Mouse (Mus musculus) CH12.LX (cell line): ENCODE data around the gene Ppm1a. TPM values are rescaled to one million over a fixed set of nuclear protein-coding genes. Genes with fewer than 3 reads are reported as not detected.

Experiments
- DNase-seq: peaks from one replicate; pipeline ENCODE4 v3.0.0-alpha.2; 2013; ENCODE audit errors: extremely low read depth
- H3K27ac ChIP-seq: 2 replicates; pipeline ENCODE4 v1.5.1; 2012; ENCODE audit warnings: low read depth, mild to moderate bottlenecking, control low read depth, moderate library complexity; ENCODE audit not compliant: insufficient read depth
- H3K27me3 ChIP-seq: replicated peaks from 2 replicates; pipeline ENCODE3; 2012; ENCODE audit warnings: inconsistent platforms
- H3K36me3 ChIP-seq, 2 experiments: replicated peaks in 1 of 2; 2 replicates each; pipeline versions ENCODE3 to v1.6.1; 2012; ENCODE audit warnings: inconsistent platforms in 1 of 2, low read length in 1 of 2, mild to moderate bottlenecking in 1 of 2, mixed read lengths in 1 of 2, moderate library complexity in 1 of 2; ENCODE audit not compliant: control insufficient read depth in 1 of 2, insufficient read depth in 1 of 2
- H3K4me1 ChIP-seq, 2 experiments: 2 replicates each; pipeline ENCODE4 v1.6.1; 2012; ENCODE audit warnings: inconsistent platforms in 1 of 2, moderate library complexity in 1 of 2; ENCODE audit not compliant: insufficient read depth in 2 of 2, control insufficient read depth in 1 of 2
- H3K4me2 ChIP-seq: 2 replicates; pipeline ENCODE4 v1.6.1; 2012; ENCODE audit warnings: low read depth, mild to moderate bottlenecking, control low read depth; ENCODE audit not compliant: poor library complexity, insufficient read depth, severe bottlenecking
- H3K4me3 ChIP-seq, 3 experiments: fragments of 150-350 bp in 1 of 3; sonication (generic) in 1 of 3; replicated peaks in 1 of 3; 2 replicates each; pipeline versions ENCODE3 to v1.5.1; 2011 to 2012; ENCODE audit warnings: low read depth in 2 of 3, low read length in 2 of 3, mild to moderate bottlenecking in 2 of 3, moderate library complexity in 2 of 3, control low read depth in 1 of 3, improper control_type of control experiment in 1 of 3, inconsistent platforms in 1 of 3, mixed read lengths in 1 of 3; ENCODE audit not compliant: poor library complexity in 1 of 3
- H3K79me2 ChIP-seq: replicated peaks from 2 replicates; pipeline ENCODE4 v1.6.1; 2012; ENCODE audit warnings: mild to moderate bottlenecking, moderate library complexity; ENCODE audit not compliant: control insufficient read depth, poor library complexity, insufficient read depth, severe bottlenecking; ENCODE audit errors: extremely low read depth
- H3K9ac ChIP-seq: 2 replicates; pipeline ENCODE4 v1.6.1; 2012; ENCODE audit warnings: low read depth, mild to moderate bottlenecking, control low read depth, moderate library complexity; ENCODE audit not compliant: insufficient read depth
- H3K9me3 ChIP-seq: replicated peaks from 2 replicates; pipeline ENCODE3; 2012; ENCODE audit warnings: low read length, inconsistent platforms, mixed read lengths
- BHLHE40 ChIP-seq: IDR thresholded peaks from 2 replicates; pipeline ENCODE4 v1.6.1; 2011; ENCODE audit warnings: mild to moderate bottlenecking, low read depth, low read length, improper control_type of control experiment
- CHD1 ChIP-seq: IDR thresholded peaks from 2 replicates; pipeline ENCODE4 v1.6.1; 2012; ENCODE audit warnings: low read depth, low read length, improper control_type of control experiment, inconsistent platforms
- CHD2 ChIP-seq: IDR thresholded peaks from 2 replicates; pipeline ENCODE4 v1.6.1; 2011; ENCODE audit warnings: low read length, improper control_type of control experiment
- CTCF ChIP-seq, 2 experiments: IDR thresholded peaks in 1 of 2; conservative IDR thresholded peaks in 1 of 2; 2 replicates each; pipeline ENCODE4 v1.5.1; 2011 to 2012; ENCODE audit warnings: low read depth in 2 of 2, low read length in 2 of 2, improper control_type of control experiment in 1 of 2, inconsistent platforms in 1 of 2, mild to moderate bottlenecking in 1 of 2, moderate library complexity in 1 of 2
- E2F4 ChIP-seq: IDR thresholded peaks from 2 replicates; pipeline ENCODE4 v1.6.1; 2011; ENCODE audit warnings: low read depth, low read length, improper control_type of control experiment; ENCODE audit not compliant: insufficient replicate concordance
- ELF1 ChIP-seq: IDR thresholded peaks from 2 replicates; pipeline ENCODE4 v1.6.1; 2014; ENCODE audit warnings: low read depth, mild to moderate bottlenecking, inconsistent platforms, low read length, improper control_type of control experiment
- ETS1 ChIP-seq: conservative IDR thresholded peaks from 2 replicates; pipeline ENCODE4 v1.6.1; 2012; ENCODE audit warnings: low read depth, mild to moderate bottlenecking, inconsistent platforms, low read length, improper control_type of control experiment, moderate library complexity
- GABPA ChIP-seq: IDR thresholded peaks from 2 replicates; pipeline ENCODE4 v1.6.1; 2012; ENCODE audit warnings: low read depth, low read length, improper control_type of control experiment, inconsistent platforms; ENCODE audit not compliant: insufficient replicate concordance
- HCFC1 ChIP-seq: IDR thresholded peaks from 2 replicates; pipeline ENCODE4 v1.6.1; 2012; ENCODE audit warnings: low read depth, mild to moderate bottlenecking, inconsistent platforms, low read length, improper control_type of control experiment
- IRF4 ChIP-seq: IDR thresholded peaks from 2 replicates; pipeline ENCODE4 v1.6.1; 2014; ENCODE audit warnings: low read depth, mild to moderate bottlenecking, inconsistent platforms, low read length, improper control_type of control experiment
- JUN ChIP-seq: IDR thresholded peaks from 2 replicates; pipeline ENCODE4 v1.6.1; 2011; ENCODE audit warnings: low read depth, mild to moderate bottlenecking, low read length, improper control_type of control experiment, moderate library complexity; ENCODE audit not compliant: insufficient read depth
- JUND ChIP-seq: conservative IDR thresholded peaks from 2 replicates; pipeline ENCODE4 v1.6.1; 2011; ENCODE audit warnings: low read depth, low read length, improper control_type of control experiment
- MAFK ChIP-seq: IDR thresholded peaks from 2 replicates; pipeline ENCODE4 v1.6.1; 2011; ENCODE audit warnings: low read length, improper control_type of control experiment; ENCODE audit not compliant: insufficient replicate concordance
- MAX ChIP-seq: IDR thresholded peaks from 2 replicates; pipeline ENCODE4 v1.6.1; 2011; ENCODE audit warnings: low read length, improper control_type of control experiment
- MEF2A ChIP-seq: IDR thresholded peaks from 2 replicates; pipeline ENCODE4 v1.6.1; 2014; ENCODE audit warnings: low read depth, mild to moderate bottlenecking, inconsistent platforms, low read length, improper control_type of control experiment, borderline replicate concordance
- MXI1 ChIP-seq: IDR thresholded peaks from 2 replicates; pipeline ENCODE4 v1.6.1; 2011; ENCODE audit warnings: mild to moderate bottlenecking, low read depth, low read length, improper control_type of control experiment
- PAX5 ChIP-seq: IDR thresholded peaks from 2 replicates; pipeline ENCODE4 v1.6.1; 2012; ENCODE audit warnings: low read length, inconsistent platforms, mixed read lengths
- POLR2A ChIP-seq: IDR thresholded peaks from 2 replicates; pipeline ENCODE4 v1.6.1; 2011; ENCODE audit warnings: low read depth, mild to moderate bottlenecking, improper control_type of control experiment, low read length
- POLR2AphosphoS2 ChIP-seq: IDR thresholded peaks from 2 replicates; pipeline ENCODE4 v1.6.1; 2011; ENCODE audit warnings: low read depth, low read length, improper control_type of control experiment
- RCOR1 ChIP-seq: conservative IDR thresholded peaks from 2 replicates; pipeline ENCODE4 v1.6.1; 2012; ENCODE audit warnings: low read depth, mild to moderate bottlenecking, inconsistent platforms, low read length, improper control_type of control experiment
- SMC3 ChIP-seq: IDR thresholded peaks from 2 replicates; pipeline ENCODE4 v1.6.1; 2011; ENCODE audit warnings: low read depth, low read length, improper control_type of control experiment
- TBP ChIP-seq: conservative IDR thresholded peaks from 2 replicates; pipeline ENCODE4 v1.6.1; 2011; ENCODE audit warnings: low read depth, low read length, improper control_type of control experiment
- UBTF ChIP-seq: IDR thresholded peaks from 2 replicates; pipeline ENCODE4 v1.6.1; 2012; ENCODE audit warnings: low read depth, mild to moderate bottlenecking, inconsistent platforms, low read length, improper control_type of control experiment, moderate library complexity
- ZKSCAN1 ChIP-seq: IDR thresholded peaks from 2 replicates; pipeline ENCODE4 v1.6.1; 2012; ENCODE audit warnings: low read depth, inconsistent platforms, low read length, improper control_type of control experiment, borderline replicate concordance
- ZNF384 ChIP-seq: IDR thresholded peaks from 2 replicates; pipeline ENCODE4 v1.6.1; 2012; ENCODE audit warnings: low read depth, low read length, improper control_type of control experiment, inconsistent platforms
- dilution Hi-C: fragments of 300-500 bp; cut with MboI; formaldehyde crosslinking; loops from 2 replicates; pipeline ENCODE4 v1.14.3; 2020; ENCODE audit warnings: low sequenced_read_pairs; ENCODE audit not compliant: extremely low pct_unique_long_range_greater_than_20kb, extremely low pct_ligation_motif_present
- in situ Hi-C: fragments of 300-500 bp; cut with MboI; formaldehyde crosslinking; loops from 3 replicates; pipeline ENCODE4 v1.14.3; 2019; ENCODE audit warnings: low sequenced_read_pairs, low pct_ligation_motif_present, low pct_unique_long_range_greater_than_20kb, mixed read lengths
- polyA plus RNA-seq: library from polyadenylated mRNA; unstranded; fragments of >175 nt; gene quantifications from 2 replicates; pipeline ENCODE4 v1.2.1, GENCODE M21; 2012; ENCODE audit warnings: low read depth; ENCODE audit not compliant: insufficient read length
- total RNA-seq, 2 experiments: library from RNA; depleted of rRNA; stranded (reverse); fragments of 300-350 nt in 1 of 2; fragments of >200 nt in 1 of 2; gene quantifications; 2 replicates each; pipeline ENCODE4 v1.2.3; 2012 to 2014

The Ppm1a gene
- total and polyA plus RNA-seq, 3 experiments = 78.8 to 112 (median 98.4) TPM

GRCm38 (mm10) chr12:72829777-72830176, 72.5 kb downstream of the Ppm1a start:
- in situ Hi-C loops = loop anchor here (25.0 kb wide), 1 partner anchor 683 kb away; no protein-coding TSS in a partner anchor
- no peak for TF ChIP-seq ZKSCAN1
- no peak for TF ChIP-seq MXI1
- no peak for TF ChIP-seq POLR2AphosphoS2
- no peak for TF ChIP-seq TBP
- TF ChIP-seq IRF4 = no peak
- TF ChIP-seq E2F4 = no peak
- no peak for TF ChIP-seq CHD2
- no peak for TF ChIP-seq ZNF384
- TF ChIP-seq ETS1 = no peak
- TF ChIP-seq, all 38 proteins: peak for 0
- Histone ChIP-seq H3K4me2 (no peak overlapping the region), H3K4me1 (peaks cover 5 to 37% of the 10 kb centered on the region in 2 experiments), H3K27me3 (no peaks in the 10 kb centered on the region), H3K4me3 (no peak overlapping the region), H3K9ac (no peak overlapping the region), H3K36me3 (no peaks in the 10 kb centered on the region), H3K79me2 (no peaks in the 10 kb centered on the region), H3K27ac (no peak overlapping the region), H3K9me3 (no peaks in the 10 kb centered on the region)
- no peak for DNase-seq
- dilution Hi-C loops = no loop called here

GRCm38 (mm10) chr12:72830317-72830716, 73.1 kb downstream of the Ppm1a start:
- no peak overlapping the region for H3K9ac ChIP-seq
- no peak for DNase-seq
- TF ChIP-seq POLR2A = no peak
- no peak for TF ChIP-seq UBTF
- no peak overlapping the region for H3K4me3 ChIP-seq
- in situ Hi-C loops (loop anchor here (25.0 kb wide), 1 partner anchor 682 kb away; no protein-coding TSS in a partner anchor), dilution Hi-C loops (no loop called here)
- peaks cover 9 to 41% of the 10 kb centered on the region in 2 experiments for H3K4me1 ChIP-seq
- no peaks in the 10 kb centered on the region for H3K27me3 ChIP-seq
- H3K4me2 ChIP-seq = no peak overlapping the region
- H3K27ac ChIP-seq = no peak overlapping the region
- H3K36me3 ChIP-seq = no peaks in the 10 kb centered on the region
- H3K9me3 ChIP-seq = no peaks in the 10 kb centered on the region
- no peaks in the 10 kb centered on the region for H3K79me2 ChIP-seq

- in situ Hi-C loops = loop anchor here (25.0 kb wide), 1 partner anchor 680 kb away; no protein-coding TSS in a partner anchor
- DNase-seq = no peak
- H3K79me2 ChIP-seq = no peaks in the 10 kb centered on the region
- H3K4me1 ChIP-seq = peaks cover 10 to 46% of the 10 kb centered on the region in 2 experiments
- no peaks in the 10 kb centered on the region for H3K27me3 ChIP-seq
- no peak overlapping the region for H3K27ac ChIP-seq
- H3K4me2 ChIP-seq = no peak overlapping the region
- H3K4me3 ChIP-seq = no peak overlapping the region
- no peak for TF ChIP-seq TBP
- TF ChIP-seq SMC3 = no peak
- TF ChIP-seq ZKSCAN1 = no peak
- TF ChIP-seq BHLHE40 = no peak
- TF ChIP-seq ELF1 = no peak
- TF ChIP-seq JUND = no peak
- TF ChIP-seq RCOR1 = no peak
- TF ChIP-seq PAX5 = no peak
- TF ChIP-seq GABPA = no peak
- no peak for TF ChIP-seq MEF2A
- no peak for TF ChIP-seq CTCF (conservative IDR thresholded peaks at IDR 0.05 in 1 of 2, IDR thresholded peaks at IDR 0.05 in 1 of 2; ENCODE audit: low read depth in 2 of 2, low read length in 2 of 2)
- TF ChIP-seq UBTF = no peak
- no peak for TF ChIP-seq CHD1
- TF ChIP-seq ETS1 = no peak
- TF ChIP-seq JUN = no peak
- TF ChIP-seq MAX = no peak
- TF ChIP-seq MAFK = no peak
- no peak for TF ChIP-seq HCFC1
- no peak for TF ChIP-seq MXI1
- TF ChIP-seq, all 38 proteins: peak for 0
- dilution Hi-C loops = no loop called here
- H3K36me3 ChIP-seq = no peaks in the 10 kb centered on the region
- H3K9ac ChIP-seq = no peak overlapping the region
- no peaks in the 10 kb centered on the region for H3K9me3 ChIP-seq
Observed at GRCm38 (mm10) chr12:72831711-72832432, 74.6 kb downstream of the Ppm1a start.
